Mouse (Mus musculus) gastrocnemius, postnatal 25 days (tissue): ENCODE measurements at regions not wholly inside any gene's neighbourhood (a gene's known extent, or its start where the extent isn't known, plus 50 kb on each side); places are given as distances from the start of the nearest gene placed in this dataset.

ENCODE experiments used
- DNase-seq: peaks from one replicate; pipeline ENCODE4 v3.0.0; 2022

- no peak for DNase-seq
Observed at GRCm38 (mm10) chr14:61904426-61905124, 297.3 kb downstream of the Kcnrg start.

- no peak for DNase-seq
Observed at GRCm38 (mm10) chr14:61918113-61918512, 310.9 kb downstream of the Kcnrg start.

GRCm38 (mm10) chr14:61931811-61932210, 324.6 kb downstream of the Kcnrg start:
- no peak for DNase-seq

- no peak for DNase-seq
Observed at GRCm38 (mm10) chr14:61941682-61942081, 334.4 kb downstream of the Kcnrg start.

- DNase-seq: no peak
Observed at GRCm38 (mm10) chr14:61945659-61946058, 338.4 kb downstream of the Kcnrg start.

GRCm38 (mm10) chr14:61949446-61949845, 342.2 kb downstream of the Kcnrg start:
- no peak for DNase-seq

- DNase-seq: no peak
Observed at GRCm38 (mm10) chr14:61950004-61950403, 342.4 kb upstream of the Rnaseh2b start.

- DNase-seq: no peak
Observed at GRCm38 (mm10) chr14:61953029-61953428, 339.4 kb upstream of the Rnaseh2b start.

- no peak for DNase-seq
Observed at GRCm38 (mm10) chr14:61955416-61955815, 337.0 kb upstream of the Rnaseh2b start.

- DNase-seq: no peak
Observed at GRCm38 (mm10) chr14:61960243-61960957, 332.0 kb upstream of the Rnaseh2b start.

- DNase-seq: no peak
Observed at GRCm38 (mm10) chr14:61968467-61968866, 323.9 kb upstream of the Rnaseh2b start.

GRCm38 (mm10) chr14:61968957-61969535, 323.3 kb upstream of the Rnaseh2b start:
- no peak for DNase-seq

GRCm38 (mm10) chr14:61970591-61970990, 321.8 kb upstream of the Rnaseh2b start:
- DNase-seq: no peak

- DNase-seq: peak; percentile 13
Observed at GRCm38 (mm10) chr14:61971100-61972088, 321.0 kb upstream of the Rnaseh2b start.

- DNase-seq: no peak
Observed at GRCm38 (mm10) chr14:61975301-61975732, 317.1 kb upstream of the Rnaseh2b start.

GRCm38 (mm10) chr14:61980581-61980980, 311.8 kb upstream of the Rnaseh2b start:
- DNase-seq: no peak

- no peak for DNase-seq
Observed at GRCm38 (mm10) chr14:61985575-61985974, 306.8 kb upstream of the Rnaseh2b start.

GRCm38 (mm10) chr14:61986203-61986602, 306.2 kb upstream of the Rnaseh2b start:
- no peak for DNase-seq

- DNase-seq: no peak
Observed at GRCm38 (mm10) chr14:61995253-61995652, 297.1 kb upstream of the Rnaseh2b start.

- DNase-seq: no peak
Observed at GRCm38 (mm10) chr14:61997736-61998135, 294.7 kb upstream of the Rnaseh2b start.

GRCm38 (mm10) chr14:61998259-61998658, 294.1 kb upstream of the Rnaseh2b start:
- no peak for DNase-seq

GRCm38 (mm10) chr14:62001481-62001949, 290.9 kb upstream of the Rnaseh2b start:
- DNase-seq: no peak
